Mouse (Mus musculus) urinary bladder, postnatal 14 days (tissue): Measurements from ENCODE around the gene Slc6a16.

Experiments used
- DNase-seq: peaks from one replicate; pipeline ENCODE4 v3.0.0; 2021; ENCODE audit warnings: low spot score

The Slc6a16 gene

GRCm38 (mm10) chr7:45312686-45313453, 72.0 kb downstream of the Slc6a16 start:
- no peak for DNase-seq

- no peak for DNase-seq
These were observed 72.6 kb downstream of the Slc6a16 start for GRCm38 (mm10) chr7:45313495-45313894.

- no peak for DNase-seq
These were observed 74.4 kb downstream of the Slc6a16 start for GRCm38 (mm10) chr7:45315182-45315701.

- no peak for DNase-seq
These were observed 75.7 kb downstream of the Slc6a16 start for GRCm38 (mm10) chr7:45316536-45316935.

GRCm38 (mm10) chr7:45322245-45322644, 81.4 kb downstream of the Slc6a16 start:
- DNase-seq: no peak
